Mouse (Mus musculus) intestine, embryonic 14.5 days (tissue): ENCODE data around the gene Lpcat4. TPM values are rescaled to one million over a fixed set of nuclear protein-coding genes. Genes with fewer than 3 reads are reported as not detected.
A peak's percentile ranks its signal among the peaks of the same experiment; 100 is the strongest.

ENCODE experiments used
- ATAC-seq: fragments of 200-750 bp; cut with Nextera tagmentation; replicated peaks from 2 replicates; pipeline ENCODE4 v1.8.0; 2017; ENCODE audit warnings: low read depth, moderate number of reproducible peaks, moderate TSS enrichment, moderate library complexity; ENCODE audit not compliant: low FRiP score, low TSS enrichment
- DNase-seq: peaks from one replicate; pipeline ENCODE4 v3.0.0-alpha.2; 2018; ENCODE audit warnings: low spot score
- H3K27ac ChIP-seq: fragments of 300-500 bp; sonication (generic); 2 replicates; pipeline ENCODE4 v1.5.1; 2014; ENCODE audit warnings: low read depth, mild to moderate bottlenecking, control low read depth
- H3K27me3 ChIP-seq: fragments of 300-500 bp; sonication (generic); replicated peaks from 2 replicates; pipeline ENCODE4 v1.6.1; 2014; ENCODE audit warnings: low read length, control low read depth; ENCODE audit not compliant: control insufficient read depth, insufficient read depth
- H3K36me3 ChIP-seq: fragments of 300-500 bp; sonication (generic); 2 replicates; pipeline ENCODE4 v1.6.1; 2014; ENCODE audit warnings: low read length, control low read depth; ENCODE audit not compliant: control insufficient read depth, insufficient read depth
- H3K4me1 ChIP-seq: fragments of 300-500 bp; sonication (generic); replicated peaks from 2 replicates; pipeline ENCODE4 v1.6.1; 2014; ENCODE audit warnings: low read length, control low read depth, mixed read lengths; ENCODE audit not compliant: control insufficient read depth, insufficient read depth
- H3K4me2 ChIP-seq: fragments of 300-500 bp; sonication (generic); 2 replicates; pipeline ENCODE4 v1.6.1; 2014; ENCODE audit warnings: low read length
- H3K4me3 ChIP-seq: fragments of 300-500 bp; sonication (generic); 2 replicates; pipeline ENCODE4 v1.5.1; 2014; ENCODE audit warnings: low read depth, low read length, control low read depth, mixed read lengths
- H3K9ac ChIP-seq: fragments of 300-500 bp; sonication (generic); 2 replicates; pipeline ENCODE4 v1.6.1; 2014; ENCODE audit warnings: mild to moderate bottlenecking, low read length
- H3K9me3 ChIP-seq: fragments of 300-500 bp; sonication (generic); 2 replicates; pipeline ENCODE4 v1.6.1; 2016; ENCODE audit warnings: low read length, control low read depth; ENCODE audit not compliant: control insufficient read depth
- WGBS: fragments of 180-500 bp; shearing (Covaris S2); extraction: QIAGEN DNeasy Blood & Tissue Kit; methylation state at CpG from one replicate; pipeline ENCODE4 v1.1.7; 2014; 5-methylcytosine and 5-hydroxymethylcytosine counted together
- polyA plus RNA-seq: library from polyadenylated mRNA; unstranded; fragments of >200 nt; fragmentation: Nextera tagmentation; extraction: Ambion mirVana; gene quantifications from 2 replicates; pipeline ENCODE4 v1.2.1, GENCODE M21; 2014

Lpcat4 gene
- polyA plus RNA-seq, 1 experiment from 2014 or later: 28.1 TPM

GRCm38 (mm10) chr2:112266242-112266592, 26.9 kb downstream of the Lpcat4 start, which contains the start of gene Gm21985:
Gm21985 (plus strand) TSS chr2:112266314.
- Histone ChIP-seq H3K4me3 (peak within 1 kb of the TSS; percentile 84), H3K4me2 (peak within 1 kb of the TSS; percentile 61), H3K27me3 (no peaks in the 10 kb centered on the region), H3K4me1 (peaks cover 17% of the 10 kb centered on the region), H3K27ac (peak within 1 kb of the TSS; percentile 81), H3K9ac (peak within 1 kb of the TSS; percentile 71), H3K36me3 (no peaks in the 10 kb centered on the region), H3K9me3 (no peaks in the 10 kb centered on the region)
- ATAC-seq (peak; percentile 40), DNase-seq (peak; percentile 69)
- WGBS: 2% methylated on average over 11 of the region's 11 CpGs

GRCm38 (mm10) chr2:112266780-112267179, 27.5 kb downstream of the Lpcat4 start:
- H3K9me3 ChIP-seq: no peaks in the 10 kb centered on the region
- no peak overlapping the region for H3K27ac ChIP-seq
- peaks cover 17% of the 10 kb centered on the region for H3K4me1 ChIP-seq
- H3K36me3 ChIP-seq: no peaks in the 10 kb centered on the region
- peak overlapping the region; percentile 61 for H3K4me2 ChIP-seq
- H3K4me3 ChIP-seq: peak overlapping the region; percentile 84
- H3K27me3 ChIP-seq: no peaks in the 10 kb centered on the region
- no peak overlapping the region for H3K9ac ChIP-seq
- no peak for ATAC-seq
- WGBS: 30% methylated on average over 10 of the region's 10 CpGs
- no peak for DNase-seq

GRCm38 (mm10) chr2:112267547-112268269, 28.4 kb downstream of the Lpcat4 start:
- no peak for ATAC-seq
- no peak overlapping the region for H3K27ac ChIP-seq
- H3K4me2 ChIP-seq: peak overlapping the region; percentile 61
- no peak overlapping the region for H3K9ac ChIP-seq
- H3K9me3 ChIP-seq: no peaks in the 10 kb centered on the region
- no peaks in the 10 kb centered on the region for H3K27me3 ChIP-seq
- WGBS: 74% methylated on average over 8 of the region's 8 CpGs
- peak overlapping the region; percentile 84 for H3K4me3 ChIP-seq
- H3K4me1 ChIP-seq: peaks cover 15% of the 10 kb centered on the region
- DNase-seq: no peak
- H3K36me3 ChIP-seq: no peaks in the 10 kb centered on the region

- DNase-seq: no peak
Observed at GRCm38 (mm10) chr2:112270011-112270410, 30.7 kb downstream of the Lpcat4 start.

GRCm38 (mm10) chr2:112272909-112273308, 33.6 kb downstream of the Lpcat4 start:
- no peak overlapping the region for H3K4me2 ChIP-seq
- no peak for DNase-seq
- 89% methylated on average over 2 of the region's 2 CpGs for WGBS
- H3K27me3 ChIP-seq: no peaks in the 10 kb centered on the region
- H3K9ac ChIP-seq: no peak overlapping the region
- ATAC-seq: no peak
- no peak overlapping the region for H3K4me3 ChIP-seq
- no peak overlapping the region for H3K27ac ChIP-seq
- no peaks in the 10 kb centered on the region for H3K36me3 ChIP-seq
- no peaks in the 10 kb centered on the region for H3K4me1 ChIP-seq
- H3K9me3 ChIP-seq: no peaks in the 10 kb centered on the region

More at GRCm38 (mm10) chr2:112270011-112270410, 30.7 kb downstream of the Lpcat4 start:
- Histone ChIP-seq H3K4me1 (peaks cover 8% of the 10 kb centered on the region), H3K4me2 (no peak overlapping the region), H3K36me3 (no peaks in the 10 kb centered on the region), H3K4me3 (no peak overlapping the region), H3K9ac (no peak overlapping the region), H3K27me3 (no peaks in the 10 kb centered on the region), H3K27ac (no peak overlapping the region), H3K9me3 (no peaks in the 10 kb centered on the region)
- 93% methylated on average over 2 of the region's 2 CpGs for WGBS
- no peak for ATAC-seq

- no peak for ATAC-seq
- WGBS: 92% methylated on average over 6 of the region's 6 CpGs
Observed at GRCm38 (mm10) chr2:112273474-112273873, 34.2 kb downstream of the Lpcat4 start.

GRCm38 (mm10) chr2:112276870-112277269, 37.6 kb downstream of the Lpcat4 start:
- Histone ChIP-seq H3K36me3 (no peaks in the 10 kb centered on the region), H3K4me1 (no peaks in the 10 kb centered on the region), H3K4me3 (no peak overlapping the region), H3K4me2 (no peak overlapping the region), H3K9me3 (no peaks in the 10 kb centered on the region), H3K9ac (no peak overlapping the region), H3K27ac (no peak overlapping the region), H3K27me3 (no peaks in the 10 kb centered on the region)
- ATAC-seq: peak; percentile 58; the same call in 1 of the 2 replicates
- DNase-seq: no peak
- 73% methylated on average over 3 of the region's 3 CpGs for WGBS

More at GRCm38 (mm10) chr2:112273474-112273873, 34.2 kb downstream of the Lpcat4 start:
- no peaks in the 10 kb centered on the region for H3K9me3 ChIP-seq
- H3K27me3 ChIP-seq: no peaks in the 10 kb centered on the region
- no peak overlapping the region for H3K4me2 ChIP-seq
- no peak overlapping the region for H3K4me3 ChIP-seq
- H3K36me3 ChIP-seq: no peaks in the 10 kb centered on the region
- H3K9ac ChIP-seq: no peak overlapping the region
- H3K4me1 ChIP-seq: no peaks in the 10 kb centered on the region
- no peak for DNase-seq
- no peak overlapping the region for H3K27ac ChIP-seq

- H3K4me2 ChIP-seq: no peak overlapping the region
- WGBS: 94% methylated on average over 1 of the region's 1 CpGs
- no peaks in the 10 kb centered on the region for H3K36me3 ChIP-seq
- DNase-seq (no peak), ATAC-seq (no peak)
- peaks cover 3% of the 10 kb centered on the region; the same call in 1 of the 2 replicates for H3K4me1 ChIP-seq
- no peak overlapping the region for H3K27ac ChIP-seq
- no peak overlapping the region for H3K4me3 ChIP-seq
- no peaks in the 10 kb centered on the region for H3K27me3 ChIP-seq
- H3K9ac ChIP-seq: no peak overlapping the region
- no peaks in the 10 kb centered on the region for H3K9me3 ChIP-seq
Observed at GRCm38 (mm10) chr2:112282846-112283245, 43.6 kb downstream of the Lpcat4 start.
